Mouse (Mus musculus) spleen, adult 18-20 months (tissue): ENCODE data around the gene B4galnt1.

Source experiments
- DNase-seq, 2 experiments: peaks; one replicate each; pipeline ENCODE4 v3.0.0; 2022; ENCODE audit warnings: mixed read lengths in 2 of 2

The B4galnt1 gene

DNA sequence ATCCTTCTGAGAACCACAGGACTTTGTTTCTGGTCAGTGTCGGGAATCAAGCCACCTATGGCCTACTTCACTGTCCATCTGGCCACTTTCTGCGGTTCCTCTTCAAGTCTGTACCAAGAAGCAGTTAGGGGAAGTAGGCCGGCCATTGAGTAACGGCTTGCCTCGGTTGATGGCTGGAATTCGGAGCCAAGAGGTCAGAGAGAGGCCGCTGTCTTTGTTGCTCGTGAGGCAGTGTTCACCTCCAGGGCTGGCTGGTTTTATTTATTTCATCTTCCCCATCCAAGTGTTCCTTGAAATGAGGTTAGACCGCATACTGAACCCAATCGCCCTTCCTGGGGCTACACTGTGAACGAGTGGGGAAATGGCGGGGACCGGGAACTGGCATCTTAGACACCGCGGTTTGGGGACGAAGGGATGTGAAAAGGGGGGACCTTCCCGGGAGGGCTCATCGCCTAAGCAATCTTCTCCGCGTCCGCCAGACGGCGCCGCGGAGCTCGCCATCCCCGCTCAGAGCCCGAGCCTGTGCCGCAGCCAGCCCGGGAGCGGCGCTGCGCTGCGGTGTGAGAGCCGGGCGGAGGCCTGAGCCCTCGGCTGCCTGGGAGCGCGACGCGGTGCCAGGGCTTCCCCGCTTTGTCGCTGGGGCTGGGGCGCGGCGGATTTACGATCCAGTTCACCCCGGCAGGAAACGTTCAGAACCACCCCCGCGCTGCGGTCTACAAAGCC is at the start of gene B4galnt1:
Gene B4galnt1 (plus strand): TSS at position 595 of the 723 bp plus-strand sequence.
- peak; percentile 88 to 89 for DNase-seq

DNA sequence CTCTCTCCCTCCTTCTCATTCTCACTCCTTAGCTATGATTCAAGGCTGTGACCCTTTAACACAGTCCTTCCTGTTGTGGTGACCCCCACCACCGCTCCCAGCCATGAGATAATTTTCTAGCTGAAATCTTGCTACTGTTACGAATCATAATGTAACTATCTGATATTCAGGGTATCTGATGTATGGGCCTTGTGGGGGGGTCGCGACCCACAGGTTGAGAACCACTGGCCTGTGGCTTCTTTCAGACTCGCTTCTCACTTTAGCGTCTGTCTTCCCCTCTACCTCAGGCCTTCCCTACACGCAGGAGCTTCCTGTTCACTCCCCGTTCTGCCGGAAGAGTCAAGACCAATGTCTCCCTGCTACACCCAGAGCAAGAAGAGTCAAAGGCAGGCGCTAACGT is 46.6 kb upstream of the B4galnt1 start:
- no peak for DNase-seq

DNA sequence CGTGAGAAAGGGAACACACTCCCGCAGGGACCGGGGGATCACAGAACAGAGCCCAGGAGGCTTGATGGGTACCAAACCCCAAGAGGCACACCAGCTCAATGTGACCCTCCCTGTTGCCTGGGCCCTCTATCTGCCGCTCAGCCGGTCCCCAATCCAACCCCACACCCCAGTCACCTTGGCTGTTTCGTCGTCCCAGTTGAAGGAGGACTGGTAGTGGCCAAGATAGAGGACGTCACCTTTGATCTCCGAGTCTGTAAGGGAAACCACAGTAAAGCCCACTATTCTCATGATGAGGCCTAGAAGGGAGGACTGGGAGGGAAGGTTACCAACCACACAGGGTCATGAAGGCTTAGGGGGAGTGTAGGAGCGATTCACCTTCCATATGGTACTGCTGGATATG is 45.8 kb upstream of the B4galnt1 start:
- no peak for DNase-seq

DNA sequence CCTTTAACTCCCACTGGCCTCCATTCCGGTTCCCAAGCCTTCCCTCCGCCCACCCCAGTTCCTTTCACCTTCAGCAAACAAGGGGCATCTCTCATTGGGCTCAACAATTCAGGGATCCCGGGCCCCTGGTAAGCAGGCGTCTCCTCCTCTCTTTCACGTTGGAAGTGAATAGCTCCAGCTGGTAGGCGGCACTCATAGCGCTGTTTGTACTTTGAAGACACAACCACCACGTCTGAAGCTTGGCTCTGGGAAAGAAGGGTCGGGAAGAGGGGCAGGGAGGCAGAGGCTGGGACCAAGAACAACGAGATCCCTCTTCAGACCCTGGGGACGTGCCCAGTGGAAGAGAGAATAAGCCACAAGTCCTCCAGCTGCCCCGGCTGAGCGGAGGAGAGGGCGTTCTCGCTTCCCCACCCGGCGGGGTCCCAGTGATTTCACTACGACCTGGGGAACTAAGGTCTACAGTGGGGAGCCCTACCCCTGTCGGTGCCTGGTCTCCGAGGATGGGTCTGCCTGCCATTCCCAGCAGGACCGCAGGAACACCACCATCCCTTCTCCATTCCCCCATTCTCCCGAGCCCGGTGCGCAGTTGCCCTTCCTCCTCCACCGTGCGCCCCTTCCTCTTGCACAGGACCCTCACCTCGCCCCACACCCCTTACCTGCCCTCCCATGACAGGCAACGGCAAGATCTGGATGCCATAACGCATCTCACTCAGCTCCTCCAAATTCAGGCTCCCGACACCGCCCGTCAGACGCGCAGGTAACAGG is 44.5 kb upstream of the B4galnt1 start:
- no peak for DNase-seq

DNA sequence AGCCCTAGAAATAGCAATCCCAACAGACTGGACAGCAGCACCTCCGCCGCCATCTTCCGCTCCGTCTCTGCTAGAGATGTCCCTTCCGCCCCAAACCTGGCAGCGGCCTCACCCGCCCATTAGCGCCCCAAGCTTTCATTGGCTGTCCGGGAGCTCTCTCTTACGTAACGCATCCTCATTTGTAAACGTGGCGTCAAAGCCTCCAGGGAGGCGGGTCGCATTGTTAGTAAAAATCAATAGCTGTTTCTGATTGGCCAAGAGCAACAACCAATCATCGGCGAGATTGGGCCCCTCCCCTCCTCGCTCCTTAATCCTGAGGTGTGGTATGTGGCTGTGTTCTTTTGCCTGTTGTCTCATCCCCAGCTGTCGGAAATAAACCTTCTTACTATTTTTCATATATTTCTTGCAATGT is 44.0 kb upstream of the B4galnt1 start, which contains the start of gene Os9:
Gene Os9 (minus strand): TSS at position 66 of the 412 bp plus-strand sequence.
- DNase-seq = peak; percentile 89 to 90

DNA sequence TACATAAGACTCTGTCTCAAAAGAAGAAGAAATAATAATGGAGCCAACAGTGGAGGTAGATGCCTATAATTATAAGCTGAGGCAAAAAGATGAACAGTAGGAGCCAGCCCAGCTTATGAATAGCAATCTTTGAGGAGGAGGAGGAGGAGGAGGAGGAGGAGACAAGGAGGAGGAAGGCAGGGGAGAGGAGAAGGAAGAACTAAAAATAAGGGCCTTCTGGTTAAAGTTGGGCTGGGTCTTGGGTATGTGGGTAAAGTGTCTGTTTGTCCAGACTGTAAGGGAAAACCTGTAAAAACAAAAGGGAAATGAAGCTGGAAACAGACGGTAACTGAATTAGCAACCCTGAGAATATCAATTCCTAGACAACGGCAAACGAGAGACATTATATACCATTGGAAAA is 43.0 kb upstream of the B4galnt1 start:
- DNase-seq = no peak

DNA sequence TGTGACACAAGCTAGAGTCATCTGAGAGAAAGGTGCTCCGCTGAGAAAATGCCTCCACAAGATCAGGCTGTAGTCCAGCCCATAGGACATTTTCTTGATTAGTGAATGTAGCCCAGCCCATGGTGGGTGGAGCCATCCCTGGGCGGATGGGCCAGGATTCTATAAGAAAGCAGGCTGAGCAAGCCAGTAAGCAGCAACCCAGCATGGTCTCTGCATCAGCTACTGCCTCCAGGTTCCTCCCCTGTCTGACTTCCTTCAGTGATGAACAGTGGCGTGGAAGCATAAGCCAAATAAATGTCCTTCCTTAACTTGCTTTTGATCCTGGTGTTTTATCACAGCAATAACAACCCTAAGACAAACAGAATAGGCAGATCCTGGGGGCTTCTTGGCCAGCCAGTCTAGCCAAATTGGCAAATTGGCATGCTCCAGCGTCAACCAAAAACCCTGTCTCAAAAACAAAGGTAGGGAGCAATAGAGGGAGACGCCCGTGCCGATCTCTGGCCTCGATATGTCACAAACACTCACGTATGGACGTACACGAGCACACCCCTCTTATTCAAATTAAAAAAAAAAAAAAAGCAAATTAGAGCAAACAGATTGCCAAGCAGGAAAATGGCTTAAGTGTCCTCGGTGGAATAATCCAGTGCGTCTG is 42.1 kb upstream of the B4galnt1 start:
- no peak for DNase-seq

DNA sequence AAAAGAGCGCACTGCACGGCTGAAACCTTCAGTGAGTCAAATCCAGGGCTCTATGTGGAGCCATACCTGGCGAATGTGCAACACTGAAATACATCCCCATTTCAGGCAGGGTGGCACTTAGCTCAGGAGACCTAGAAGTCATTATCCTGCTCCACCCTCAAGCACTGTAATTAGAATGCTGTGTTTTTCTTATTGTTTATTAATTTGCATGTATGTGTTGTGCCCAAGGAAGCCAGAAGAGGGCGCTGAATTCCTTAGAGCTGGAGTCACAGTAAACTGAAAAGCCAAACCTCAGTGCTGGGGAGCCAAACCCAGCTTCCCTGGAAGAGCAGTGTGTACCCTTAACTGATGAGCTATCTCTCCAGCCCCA is 41.6 kb upstream of the B4galnt1 start:
- peak in 1 of 2 experiments; percentile 65 for DNase-seq

DNA sequence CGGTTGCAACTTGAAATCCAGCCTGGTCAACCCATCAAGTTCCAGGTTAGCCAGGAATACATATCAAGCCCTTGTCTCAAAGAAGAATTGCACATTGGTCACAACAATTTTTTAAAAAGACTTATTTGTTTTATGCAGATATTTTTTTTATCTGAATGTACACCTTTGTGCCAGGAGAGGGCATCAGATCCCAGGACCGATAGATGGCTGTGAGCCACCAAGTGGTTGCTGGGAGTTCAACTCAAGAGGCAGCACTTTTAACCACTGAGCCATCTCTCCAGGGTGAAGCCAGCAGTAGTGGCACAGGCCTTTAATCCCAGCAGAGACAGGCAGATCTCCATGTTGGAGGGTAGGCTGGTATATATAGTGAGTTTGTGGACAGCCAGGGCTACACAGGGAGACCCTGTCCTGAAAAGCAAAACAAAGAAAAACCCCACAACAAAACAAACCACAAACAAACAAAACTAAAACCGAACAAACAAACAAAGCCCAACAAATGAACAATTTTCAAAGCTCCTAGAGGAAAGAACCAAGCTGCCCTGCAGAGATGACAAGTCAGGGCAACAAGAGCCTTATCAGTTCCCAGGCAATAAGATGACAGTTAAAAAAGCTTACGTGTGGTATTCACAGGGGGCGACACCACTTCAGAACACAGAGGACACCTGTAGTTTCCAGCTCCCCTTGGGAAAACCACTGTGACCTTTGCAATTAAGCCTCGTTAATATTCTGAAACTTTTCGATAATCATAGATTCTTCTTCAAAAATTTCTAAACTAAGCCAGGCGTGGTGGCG is 39.6 kb upstream of the B4galnt1 start:
- DNase-seq = no peak

DNA sequence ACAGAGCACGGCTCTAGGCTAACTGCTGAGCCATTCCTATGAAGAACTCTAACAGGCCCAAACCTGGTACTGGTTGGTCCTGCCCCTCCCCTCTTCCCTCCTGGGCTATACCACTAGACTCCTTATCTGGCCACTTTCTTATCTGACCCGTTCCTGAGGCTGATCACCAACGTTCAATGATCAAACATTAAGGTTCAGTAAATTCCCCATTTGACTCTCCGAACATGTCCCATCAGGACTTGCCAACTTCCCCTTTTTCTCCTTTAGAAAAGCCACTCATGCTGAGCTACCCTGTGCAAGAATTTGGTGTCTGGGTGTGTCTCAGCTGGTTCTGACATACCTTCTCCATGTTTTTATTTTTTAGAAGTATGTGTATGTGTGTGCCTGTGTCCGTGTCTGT is 38.4 kb upstream of the B4galnt1 start:
- no peak for DNase-seq

DNA sequence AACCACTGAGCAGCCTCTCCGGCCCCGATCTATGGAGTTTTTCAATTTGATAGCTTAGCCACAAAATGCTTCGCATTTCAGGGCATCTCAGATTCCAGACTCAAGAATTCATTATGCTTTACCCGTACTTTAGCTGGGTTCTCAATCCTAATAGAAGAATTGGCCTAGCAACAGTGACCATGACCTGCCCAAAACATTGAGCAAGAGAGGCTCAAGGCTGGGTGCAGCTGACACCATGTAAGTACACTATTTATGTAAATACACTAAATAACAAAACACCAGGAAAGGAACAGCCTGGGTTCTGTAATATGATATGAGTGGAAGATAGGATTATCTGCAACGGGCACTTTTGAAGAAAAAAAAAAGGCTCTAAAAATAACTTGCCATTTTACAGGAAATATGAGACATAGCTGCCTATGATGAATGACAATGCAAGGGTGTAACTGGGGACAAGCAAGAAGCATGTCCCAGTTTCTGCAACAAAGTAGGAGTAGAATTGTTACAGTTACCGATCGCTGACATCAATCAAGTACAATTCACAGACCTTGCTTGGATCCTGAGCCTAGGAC is 37.2 kb upstream of the B4galnt1 start:
- DNase-seq = no peak

DNA sequence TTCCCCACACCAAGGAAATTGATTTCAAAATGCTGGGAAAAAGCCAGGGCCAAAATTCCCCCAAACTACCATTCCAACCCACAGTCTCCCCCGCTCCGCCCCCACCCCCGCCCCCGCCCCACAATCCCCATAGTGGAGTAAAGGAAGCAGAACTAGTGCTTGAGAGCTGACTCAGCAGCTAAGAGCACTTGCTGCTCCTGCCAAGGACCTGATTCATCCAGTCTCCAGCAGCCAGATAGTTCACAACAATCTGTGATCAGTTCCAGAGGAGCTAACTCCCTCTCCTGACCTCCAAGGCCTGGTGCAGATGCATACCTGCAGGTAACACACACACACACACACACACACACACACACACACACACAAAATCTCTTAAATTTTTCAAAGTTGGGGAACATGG is 35.6 kb upstream of the B4galnt1 start:
- DNase-seq = no peak

DNA sequence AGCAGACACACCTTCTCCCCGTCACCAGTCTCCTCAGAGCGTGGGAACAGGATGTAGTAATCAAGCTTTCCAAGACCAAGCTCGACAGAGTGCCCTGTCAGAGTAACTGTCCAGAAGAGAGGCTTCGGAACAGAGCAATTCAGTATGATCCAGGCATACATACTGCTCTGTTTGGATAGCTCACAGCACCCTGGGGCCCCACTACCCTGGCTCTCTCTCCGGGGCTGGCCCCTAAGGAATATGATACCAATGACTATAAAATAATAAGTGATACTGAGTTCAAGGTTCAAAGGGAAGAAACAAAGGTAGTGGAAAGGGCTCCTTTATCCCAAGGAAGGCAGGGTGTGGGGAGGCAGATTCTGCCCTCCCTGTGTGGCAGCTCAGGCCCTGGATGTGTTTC is 32.6 kb upstream of the B4galnt1 start:
- DNase-seq = no peak

DNA sequence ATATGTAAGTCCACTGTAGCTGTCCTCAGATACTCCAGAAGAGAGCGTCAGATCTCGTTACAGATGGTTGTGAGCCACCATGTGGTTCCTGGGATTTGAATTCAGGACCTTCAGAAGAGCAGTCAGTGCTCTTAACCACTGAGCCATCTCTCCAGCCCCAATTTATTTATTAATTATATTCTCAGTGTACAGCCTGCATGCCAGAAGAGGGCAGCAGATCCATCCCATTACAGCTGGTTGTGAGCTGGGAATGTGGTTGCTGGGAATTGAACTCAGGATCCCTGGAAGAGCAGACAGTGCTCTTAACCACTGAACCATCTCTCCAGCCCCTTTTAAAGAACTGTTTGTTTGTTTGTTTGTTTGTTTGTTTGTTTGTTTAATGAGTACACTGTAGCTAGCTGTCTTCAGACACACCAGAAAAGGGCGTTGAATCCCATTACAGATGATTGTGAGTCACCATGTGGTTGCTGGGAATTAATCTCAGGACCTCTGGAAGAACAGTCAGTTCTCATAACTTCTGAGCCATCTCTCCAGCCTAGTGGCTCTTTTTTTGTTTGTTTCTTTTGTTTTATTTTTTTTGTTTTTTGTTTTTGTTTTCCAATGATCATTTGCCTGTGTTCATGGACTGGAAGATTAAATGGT is 30.5 kb upstream of the B4galnt1 start:
- DNase-seq = peak in 1 of 2 experiments; percentile 39

DNA sequence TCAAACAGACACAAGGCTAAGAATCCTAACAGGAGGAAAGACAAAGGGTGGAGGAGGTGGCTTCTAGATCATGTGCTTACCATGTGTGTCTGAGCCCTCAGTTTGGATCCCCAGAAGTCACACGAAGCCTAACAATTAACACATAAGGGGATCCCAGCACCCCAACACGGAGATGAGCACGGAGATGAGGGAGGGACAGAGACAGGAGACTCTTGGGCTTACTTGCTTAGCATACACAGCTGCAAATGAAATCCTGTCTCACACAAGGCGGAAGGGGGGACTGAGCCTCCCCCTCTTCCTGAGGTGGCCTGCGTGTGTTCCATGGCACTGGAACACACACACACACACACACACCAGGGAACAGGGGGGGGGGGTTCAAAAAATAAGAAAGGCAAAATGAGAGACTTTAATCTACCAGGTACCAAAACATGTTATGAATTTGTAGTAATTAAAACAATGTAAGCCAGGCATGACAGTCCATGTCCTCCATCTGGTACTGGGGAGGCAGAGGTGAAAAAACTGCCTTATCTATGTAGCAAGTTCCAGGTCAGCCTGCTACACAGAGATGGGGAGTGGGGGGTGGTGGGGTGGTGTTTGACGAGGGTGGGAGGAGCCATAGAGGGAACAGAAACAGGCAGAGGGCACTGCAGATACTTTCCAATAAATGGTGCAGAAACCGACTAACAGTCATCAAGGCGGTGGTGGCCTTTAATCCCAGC is 29.7 kb upstream of the B4galnt1 start:
- DNase-seq = peak in 1 of 2 experiments; percentile 27

DNA sequence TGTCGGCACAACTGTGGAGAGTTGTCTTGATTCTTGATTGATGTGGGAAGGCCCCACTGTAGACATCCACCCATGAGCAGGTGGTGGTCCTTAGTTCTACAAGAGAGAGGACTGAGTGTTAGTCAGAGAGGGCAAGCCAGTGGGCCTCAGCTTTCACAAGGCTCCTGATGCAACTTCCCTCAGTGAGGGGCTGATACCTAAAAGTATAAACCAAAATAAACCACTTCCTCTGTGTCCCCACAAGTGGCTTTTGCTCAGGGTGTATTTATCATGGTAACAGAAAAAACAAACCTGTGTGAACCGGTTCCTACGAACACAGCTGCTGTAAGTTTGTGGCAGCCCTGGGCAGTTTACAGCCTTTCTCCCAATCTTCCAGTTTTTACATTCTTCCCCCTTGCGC is 28.5 kb upstream of the B4galnt1 start:
- DNase-seq = peak in 1 of 2 experiments; percentile 41

DNA sequence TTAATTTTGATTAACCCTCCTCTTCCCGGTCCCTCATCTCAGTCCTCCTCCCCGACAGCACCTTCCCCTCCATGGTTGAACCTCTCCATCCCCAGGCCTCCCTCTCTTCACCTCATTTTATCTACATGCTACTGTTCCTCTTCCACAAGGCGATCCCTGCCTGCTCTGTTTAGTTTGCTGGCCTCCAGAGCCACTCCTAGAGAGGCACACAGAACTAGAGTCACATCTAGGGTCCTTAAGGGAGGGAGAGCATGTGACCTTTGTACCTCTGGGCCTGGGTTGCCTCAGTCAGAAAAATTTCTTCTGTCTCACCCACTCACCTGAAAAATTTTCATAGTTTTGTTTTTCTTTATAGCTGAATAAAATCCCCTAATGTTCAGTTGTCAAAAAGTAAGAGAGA is 27.1 kb upstream of the B4galnt1 start:
- DNase-seq = no peak

DNA sequence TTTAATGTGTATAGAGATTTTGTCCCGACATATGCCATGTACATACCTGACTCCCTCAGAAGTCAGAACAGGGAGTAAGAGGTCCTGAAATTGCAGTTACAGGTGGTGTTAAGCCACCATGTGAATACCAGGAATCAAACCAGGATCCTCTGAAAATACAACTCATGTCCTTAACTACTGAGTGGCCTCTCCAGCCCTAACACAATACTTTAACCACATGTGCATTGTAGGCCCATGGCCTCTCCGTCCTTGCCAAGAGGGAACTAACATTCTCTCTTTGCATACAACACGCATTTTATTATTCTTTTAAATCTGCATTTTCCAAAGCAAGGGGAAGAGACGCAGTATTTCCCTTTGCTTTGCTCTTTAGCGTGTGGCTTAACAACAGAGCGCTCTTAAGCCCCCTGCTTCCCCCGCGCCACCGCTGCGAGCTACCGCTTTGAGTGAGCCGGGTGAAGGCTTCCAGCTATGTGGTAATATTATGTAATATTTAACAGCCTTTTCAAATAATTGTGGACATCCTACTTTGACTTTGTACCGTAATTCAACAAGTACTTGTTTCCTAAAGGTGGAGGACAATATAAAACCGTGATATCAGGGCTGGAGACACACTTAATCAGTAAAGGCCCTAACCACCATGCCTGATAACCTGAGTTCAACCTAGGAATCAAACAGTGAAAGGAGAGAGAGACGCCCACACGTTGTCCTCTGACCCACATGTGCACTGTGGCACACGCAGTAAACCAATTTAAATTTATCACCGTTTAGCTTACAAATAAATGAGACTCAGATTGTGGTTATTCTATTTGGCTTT is 26.5 kb upstream of the B4galnt1 start:
- no peak for DNase-seq

DNA sequence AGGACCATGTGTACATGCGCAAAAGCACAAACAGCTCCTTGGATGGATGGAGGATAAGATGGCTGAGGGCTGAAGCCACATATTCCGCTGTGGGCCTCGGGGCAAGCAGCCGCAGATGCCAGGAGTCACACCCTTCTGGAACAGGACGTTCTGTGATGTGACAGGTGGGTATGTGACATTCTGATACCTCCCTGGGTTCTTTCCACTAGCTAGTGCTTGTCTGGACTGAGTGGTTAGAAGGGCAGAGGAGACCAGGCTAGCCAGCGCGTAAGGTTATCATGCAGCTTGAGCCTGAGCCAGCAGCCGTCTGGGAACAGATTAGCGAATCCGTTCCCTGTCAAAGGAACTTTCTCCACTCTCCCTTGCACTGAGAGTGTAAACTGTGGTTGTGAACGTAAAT is 24.1 kb upstream of the B4galnt1 start:
- DNase-seq = no peak

DNA sequence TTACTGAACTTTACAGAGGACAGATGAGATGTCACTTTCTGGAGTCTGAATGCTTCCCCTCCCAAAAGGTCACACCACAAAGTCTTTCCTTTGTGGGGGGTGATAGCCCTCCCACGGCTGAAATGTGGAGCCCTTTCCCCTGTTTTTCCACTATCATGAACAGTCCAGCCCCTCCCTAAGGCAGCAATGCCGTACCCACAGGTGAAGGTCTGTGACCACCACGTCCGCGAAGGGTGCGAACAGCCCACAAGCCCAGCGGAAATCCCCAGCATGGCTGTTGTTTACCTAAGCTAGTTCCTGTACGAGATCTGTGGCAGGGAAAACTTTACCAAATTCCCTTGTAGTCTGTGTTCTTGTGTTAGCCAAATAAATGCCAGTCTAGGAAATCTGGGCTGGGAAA is 23.5 kb upstream of the B4galnt1 start:
- DNase-seq = peak; percentile 54 to 61
